Mouse (Mus musculus) stomach, embryonic 14.5 days (tissue): ENCODE data around the gene Kif22. TPM values are rescaled to one million over a fixed set of nuclear protein-coding genes. Genes with fewer than 3 reads are reported as not detected.
A peak's percentile ranks its signal among the peaks of the same experiment; 100 is the strongest.

Source experiments
- ATAC-seq: fragments of 200-750 bp; cut with Nextera tagmentation; 2 replicates; pipeline ENCODE4 v1.8.0; 2017; ENCODE audit warnings: low read depth, moderate TSS enrichment; ENCODE audit not compliant: insufficient number of reproducible peaks, insufficient read depth, low FRiP score
- H3K27ac ChIP-seq: fragments of 300-500 bp; sonication (generic); 2 replicates; pipeline ENCODE4 v1.5.1; 2014; ENCODE audit warnings: mild to moderate bottlenecking, low read length, moderate library complexity, mixed read lengths
- H3K27me3 ChIP-seq: fragments of 300-500 bp; sonication (generic); 2 replicates; pipeline ENCODE4 v1.6.1; 2014; ENCODE audit warnings: low read length, control low read depth, mixed read lengths; ENCODE audit not compliant: control insufficient read depth, insufficient read depth
- H3K36me3 ChIP-seq: fragments of 300-500 bp; sonication (generic); 2 replicates; pipeline ENCODE4 v1.6.1; 2014; ENCODE audit warnings: mild to moderate bottlenecking, control low read depth, low read length, moderate library complexity, mixed read lengths; ENCODE audit not compliant: control insufficient read depth, insufficient read depth
- H3K4me1 ChIP-seq: fragments of 300-500 bp; sonication (generic); 2 replicates; pipeline ENCODE4 v1.6.1; 2014; ENCODE audit warnings: low read length, control low read depth, mixed read lengths; ENCODE audit not compliant: control insufficient read depth, insufficient read depth
- H3K4me2 ChIP-seq: fragments of 300-500 bp; sonication (generic); replicated peaks from 2 replicates; pipeline ENCODE4 v1.6.1; 2014; ENCODE audit warnings: low read depth, low read length, control low read depth
- H3K4me3 ChIP-seq: fragments of 300-500 bp; sonication (generic); 2 replicates; pipeline ENCODE4 v1.5.1; 2014; ENCODE audit warnings: low read depth, low read length, control low read depth
- H3K9ac ChIP-seq: fragments of 300-500 bp; sonication (generic); replicated peaks from 2 replicates; pipeline ENCODE4 v1.6.1; 2014; ENCODE audit warnings: low read depth, mild to moderate bottlenecking, control low read depth, low read length, moderate library complexity, mixed read lengths
- H3K9me3 ChIP-seq: fragments of 300-500 bp; sonication (generic); 2 replicates; pipeline ENCODE4 v1.6.1; 2016; ENCODE audit warnings: low read depth, low read length, control low read depth; ENCODE audit not compliant: control insufficient read depth
- WGBS: fragments of 180-500 bp; shearing (Covaris S2); extraction: QIAGEN DNeasy Blood & Tissue Kit; methylation state at CpG from one replicate; pipeline ENCODE4 v1.1.7; 2014; 5-methylcytosine and 5-hydroxymethylcytosine counted together
- polyA plus RNA-seq: library from polyadenylated mRNA; unstranded; fragments of >200 nt; fragmentation: Nextera tagmentation; extraction: Ambion mirVana; gene quantifications from 2 replicates; pipeline ENCODE4 v1.2.1, GENCODE M21; 2014

The Kif22 gene
- polyA plus RNA-seq, 1 experiment from 2014 or later = 116 TPM

- Histone ChIP-seq H3K4me3 (no peak overlapping the region), H3K36me3 (no peaks in the 10 kb centered on the region), H3K4me1 (no peaks in the 10 kb centered on the region), H3K4me2 (no peak overlapping the region), H3K27me3 (no peaks in the 10 kb centered on the region), H3K27ac (no peak overlapping the region), H3K9me3 (no peaks in the 10 kb centered on the region), H3K9ac (no peak overlapping the region)
- no peak for ATAC-seq
- 63% methylated on average over 4 of the region's 4 CpGs for WGBS
These were observed 24.0 kb upstream of the Kif22 start for GRCm38 (mm10) chr7:127066317-127066716.

GRCm38 (mm10) chr7:127065538-127065937 is 23.3 kb upstream of the Kif22 start:
- ATAC-seq = no peak
- 85% methylated on average over 6 of the region's 6 CpGs for WGBS
- Histone ChIP-seq H3K4me2 (no peak overlapping the region), H3K4me1 (no peaks in the 10 kb centered on the region), H3K4me3 (no peak overlapping the region), H3K9me3 (no peaks in the 10 kb centered on the region), H3K27ac (no peak overlapping the region), H3K27me3 (no peaks in the 10 kb centered on the region), H3K36me3 (no peaks in the 10 kb centered on the region), H3K9ac (no peak overlapping the region)

- Histone ChIP-seq H3K4me3 (no peak overlapping the region), H3K4me1 (no peaks in the 10 kb centered on the region), H3K9ac (no peak overlapping the region), H3K27ac (no peak overlapping the region), H3K4me2 (no peak overlapping the region), H3K27me3 (no peaks in the 10 kb centered on the region), H3K36me3 (no peaks in the 10 kb centered on the region), H3K9me3 (no peaks in the 10 kb centered on the region)
- 57% methylated on average over 5 of the region's 5 CpGs for WGBS
- no peak for ATAC-seq
These were observed 12.8 kb upstream of the Kif22 start for GRCm38 (mm10) chr7:127055026-127055585.

GRCm38 (mm10) chr7:127031244-127031643 is 11.0 kb downstream of the Kif22 start:
- H3K27me3 ChIP-seq = no peaks in the 10 kb centered on the region
- no peaks in the 10 kb centered on the region for H3K9me3 ChIP-seq
- H3K36me3 ChIP-seq = peaks cover 56% of the 10 kb centered on the region
- peaks cover 6% of the 10 kb centered on the region; the same call in 1 of the 2 replicates for H3K4me1 ChIP-seq
- H3K27ac ChIP-seq = no peak overlapping the region
- no peak overlapping the region for H3K4me3 ChIP-seq
- no peak overlapping the region for H3K9ac ChIP-seq
- ATAC-seq = no peak
- 81% methylated on average over 1 of the region's 1 CpGs for WGBS
- no peak overlapping the region for H3K4me2 ChIP-seq

- Histone ChIP-seq H3K4me1 (peaks cover 6% of the 10 kb centered on the region; the same call in 1 of the 2 replicates), H3K4me3 (no peak overlapping the region), H3K27me3 (no peaks in the 10 kb centered on the region), H3K9me3 (no peaks in the 10 kb centered on the region), H3K4me2 (no peak overlapping the region), H3K27ac (no peak overlapping the region), H3K9ac (no peak overlapping the region), H3K36me3 (peaks cover 49% of the 10 kb centered on the region)
- ATAC-seq = no peak
- 97% methylated on average over 1 of the region's 1 CpGs for WGBS
These were observed 12.1 kb downstream of the Kif22 start for GRCm38 (mm10) chr7:127030172-127030571.

- Histone ChIP-seq H3K4me3 (peak overlapping the region; percentile 95), H3K4me2 (peak overlapping the region; percentile 53), H3K9ac (peak overlapping the region; percentile 37), H3K36me3 (peaks cover 46% of the 10 kb centered on the region), H3K27me3 (no peaks in the 10 kb centered on the region), H3K4me1 (peaks cover 25% of the 10 kb centered on the region), H3K27ac (peak overlapping the region; percentile 99), H3K9me3 (no peaks in the 10 kb centered on the region)
- no peak for ATAC-seq
- 63% methylated on average over 8 of the region's 8 CpGs for WGBS
These were observed 14.4 kb downstream of the Kif22 start for GRCm38 (mm10) chr7:127027885-127028284.

- Histone ChIP-seq H3K9me3 (no peaks in the 10 kb centered on the region), H3K4me1 (peaks cover 32% of the 10 kb centered on the region), H3K27me3 (no peaks in the 10 kb centered on the region), H3K36me3 (peaks cover 46% of the 10 kb centered on the region), H3K4me3 (peak within 1 kb of the TSS; percentile 95), H3K27ac (peak within 1 kb of the TSS; percentile 99), H3K9ac (peak within 1 kb of the TSS; percentile 99), H3K4me2 (peak within 1 kb of the TSS; percentile 99)
- WGBS = under 1% methylated on average over 55 of the region's 63 CpGs
- peak; percentile 90 for ATAC-seq
These were observed 15.1 kb downstream of the Kif22 start, which contains the start of gene Maz for GRCm38 (mm10) chr7:127026984-127027726. Gene Maz (minus strand): TSS chr7:127027037.

GRCm38 (mm10) chr7:127026616-127026983 is 15.7 kb downstream of the Kif22 start:
- no peaks in the 10 kb centered on the region for H3K9me3 ChIP-seq
- 0% methylated on average over 6 of the region's 48 CpGs for WGBS

More at GRCm38 (mm10) chr7:127026616-127026983, 15.7 kb downstream of the Kif22 start:
- H3K4me3 ChIP-seq = peak overlapping the region; percentile 95
- peak overlapping the region; percentile 99 for H3K27ac ChIP-seq
- peaks cover 38% of the 10 kb centered on the region for H3K4me1 ChIP-seq
- peak overlapping the region; percentile 99 for H3K9ac ChIP-seq
- H3K36me3 ChIP-seq = peaks cover 46% of the 10 kb centered on the region
- no peaks in the 10 kb centered on the region for H3K27me3 ChIP-seq
- H3K4me2 ChIP-seq = peak overlapping the region; percentile 99
- ATAC-seq = no peak; the same call in 1 of the 2 replicates
